Mouse (Mus musculus): ENCODE measurements around the gene Cpxm2.

Cpxm2 gene

DNA sequence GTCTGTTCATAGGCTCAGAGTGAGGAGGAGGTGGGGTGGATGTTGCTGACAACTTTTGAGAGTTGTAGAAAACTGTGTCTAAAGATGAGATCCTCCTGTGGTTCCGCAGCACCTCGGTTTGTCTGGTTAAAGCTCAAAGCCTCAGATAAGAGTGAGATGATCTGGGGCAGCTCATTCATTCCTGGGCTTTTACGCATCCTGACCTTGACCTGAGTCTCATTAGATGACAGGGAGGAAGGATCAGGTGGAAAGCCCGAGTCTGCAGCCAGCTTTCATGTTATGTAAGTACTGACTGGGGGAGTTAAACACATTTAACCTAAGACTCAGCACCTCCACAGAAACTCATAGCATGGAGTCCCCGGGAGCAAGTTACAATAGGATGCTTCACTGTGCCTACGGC lies 127.9 kb downstream of the Cpxm2 start:
- DNase-seq (ENCODE audit: low read depth) = no peak

- peak; percentile 82 for DNase-seq (ENCODE audit: low read depth)
Observed at GRCm38 (mm10) chr7:132025591-132025990, 128.9 kb downstream of the Cpxm2 start.

GRCm38 (mm10) chr7:132015933-132016332 lies 138.6 kb downstream of the Cpxm2 start:
- DNase-seq (ENCODE audit: low read depth) = no peak

- no peak for DNase-seq (ENCODE audit: low read depth)
Observed at GRCm38 (mm10) chr7:132015193-132015592, 139.3 kb downstream of the Cpxm2 start.

- no peak for DNase-seq (ENCODE audit: low read depth)
Observed at GRCm38 (mm10) chr7:132013970-132014369, 140.6 kb downstream of the Cpxm2 start.

DNA sequence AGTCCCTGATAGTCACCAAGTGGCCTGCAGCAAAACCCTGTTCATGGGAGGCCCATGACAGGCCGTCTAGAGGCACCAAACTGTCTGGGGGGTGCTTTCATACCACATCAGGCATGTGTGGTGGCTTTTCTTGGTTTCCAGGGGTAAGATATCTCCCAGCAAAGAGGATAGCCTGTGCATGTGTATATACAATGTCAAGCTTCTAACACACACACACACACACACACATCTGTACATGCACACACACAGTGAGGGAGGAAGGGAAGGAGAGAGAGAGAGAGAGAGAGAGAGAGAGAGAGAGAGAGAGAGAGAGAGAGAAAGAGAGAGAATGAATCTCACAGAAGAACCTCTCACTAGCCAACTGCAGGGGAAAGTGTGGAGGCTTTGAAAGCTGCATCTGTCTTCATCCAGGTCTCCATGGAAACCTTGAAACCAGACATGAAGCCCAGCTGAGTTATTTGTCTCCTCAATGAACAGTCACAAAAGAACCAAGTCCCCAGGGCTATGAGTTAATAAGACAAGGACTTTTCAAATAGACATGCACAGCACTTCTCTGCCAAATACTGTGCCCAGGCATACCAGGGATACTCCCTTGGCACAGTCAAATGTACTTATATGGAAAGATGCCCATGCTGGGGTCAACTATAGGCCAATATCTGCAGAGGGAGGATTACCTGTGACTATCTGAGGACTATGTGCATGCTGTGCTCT lies 141.4 kb downstream of the Cpxm2 start:
- no peak for DNase-seq (ENCODE audit: low read depth)

GRCm38 (mm10) chr7:132009002-132009401 lies 145.5 kb downstream of the Cpxm2 start:
- no peak for DNase-seq (ENCODE audit: low read depth)

- DNase-seq (ENCODE audit: low read depth) = no peak
Observed at GRCm38 (mm10) chr7:132005996-132006696, 148.4 kb downstream of the Cpxm2 start.

DNA sequence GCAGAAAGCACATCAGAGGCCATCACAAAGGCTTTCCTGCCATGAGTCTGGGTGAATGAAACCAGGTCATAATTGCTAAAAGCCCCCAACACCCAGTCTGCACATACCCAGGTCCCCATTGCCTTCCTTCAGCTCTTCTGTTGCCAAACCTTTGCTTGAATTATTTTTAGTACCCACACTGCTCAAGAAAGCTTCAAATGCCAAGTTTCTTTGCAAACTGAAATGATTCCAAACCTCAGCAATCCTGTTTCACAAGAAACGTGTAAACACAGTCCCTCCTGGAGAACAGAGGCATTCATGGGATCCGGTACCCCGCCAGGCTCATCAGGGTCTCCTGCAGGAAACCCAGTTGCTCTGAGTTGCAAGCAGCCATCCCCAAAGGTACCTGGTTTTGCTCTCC lies 161.7 kb downstream of the Cpxm2 start:
- peak; percentile 78 for DNase-seq (ENCODE audit: low read depth)

DNA sequence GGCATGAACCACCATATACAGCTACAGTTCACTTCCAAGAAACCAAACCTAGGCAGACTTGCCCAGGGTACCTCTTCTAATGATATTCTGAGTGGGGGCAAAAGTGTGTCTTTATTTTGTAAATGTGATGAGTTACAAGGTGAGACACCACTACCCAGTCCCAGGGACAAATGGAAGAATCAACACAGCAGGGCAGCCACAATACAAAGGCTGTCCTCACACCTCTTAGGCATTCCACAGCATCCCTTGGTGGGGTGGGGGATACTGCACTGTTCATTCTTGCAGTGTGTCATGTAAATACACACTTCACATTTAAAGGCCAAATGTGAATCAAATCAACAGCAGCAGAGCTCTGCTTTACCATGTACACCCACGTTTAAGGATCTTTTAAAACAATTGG lies 162.3 kb downstream of the Cpxm2 start:
- DNase-seq (ENCODE audit: low read depth) = no peak

- no peak for DNase-seq (ENCODE audit: low read depth)
Observed at GRCm38 (mm10) chr7:131989056-131989455, 165.5 kb downstream of the Cpxm2 start.
